Mouse (Mus musculus): Measurements from ENCODE around the gene Gm21962. TPM values are rescaled to one million over a fixed set of nuclear protein-coding genes. Genes with fewer than 3 reads are reported as not detected.
"Not testable (repeated sequence)": the region's sequence is repeated elsewhere in the genome, so short reads cannot be mapped to it uniquely, and the experiment has no call there.

Gm21962 gene
- total RNA-seq (2014; fragmentation: Nextera tagmentation) (not detected in 2 replicates), total RNA-seq (2017) (not detected in 2 replicates)

DNA sequence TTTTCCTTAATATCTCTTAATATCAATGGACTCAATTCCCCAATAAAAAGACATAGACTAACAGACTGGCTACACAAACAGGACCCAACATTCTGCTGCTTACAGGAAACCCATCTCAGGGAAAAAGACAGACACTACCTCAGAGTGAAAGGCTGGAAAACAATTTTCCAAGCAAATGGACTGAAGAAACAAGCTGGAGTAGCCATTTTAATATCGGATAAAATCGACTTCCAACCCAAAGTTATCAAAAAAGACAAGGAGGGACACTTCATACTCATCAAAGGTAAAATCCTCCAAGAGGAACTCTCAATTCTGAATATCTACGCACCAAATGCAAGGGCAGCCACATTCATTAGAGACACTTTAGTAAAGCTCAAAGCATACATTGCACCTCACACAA is at the start of gene Gm21962:
Gene Gm21962, plus strand, starts transcription at position 301 of the 400 bp plus-strand sequence.
- not testable (repeated sequence) for ATAC-seq (replicated peaks; ENCODE audit: low FRiP score, low TSS enrichment, poor library complexity, severe bottlenecking)

DNA sequence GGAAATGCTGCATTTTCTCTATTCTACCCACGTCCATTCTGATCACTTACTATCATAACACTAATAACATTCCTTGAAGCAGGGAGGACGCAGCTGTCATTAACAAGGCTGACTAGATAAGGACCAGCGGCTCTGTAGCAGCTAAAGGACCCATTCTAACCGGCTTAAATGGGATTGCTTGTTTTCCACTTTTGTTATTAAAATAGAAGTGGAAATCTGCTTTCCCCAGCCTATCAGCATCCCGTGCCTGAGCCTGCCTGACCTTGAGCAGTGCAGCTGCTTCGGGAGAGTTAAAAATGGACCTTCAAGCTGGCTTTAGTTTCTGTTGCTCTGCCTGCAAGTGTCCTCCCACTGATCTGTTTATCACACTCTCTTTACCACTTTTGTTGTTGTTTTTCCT is 49.2 kb upstream of the Gm21962 start:
- no peak for ATAC-seq (replicated peaks; ENCODE audit: low FRiP score, low TSS enrichment, poor library complexity, severe bottlenecking)

DNA sequence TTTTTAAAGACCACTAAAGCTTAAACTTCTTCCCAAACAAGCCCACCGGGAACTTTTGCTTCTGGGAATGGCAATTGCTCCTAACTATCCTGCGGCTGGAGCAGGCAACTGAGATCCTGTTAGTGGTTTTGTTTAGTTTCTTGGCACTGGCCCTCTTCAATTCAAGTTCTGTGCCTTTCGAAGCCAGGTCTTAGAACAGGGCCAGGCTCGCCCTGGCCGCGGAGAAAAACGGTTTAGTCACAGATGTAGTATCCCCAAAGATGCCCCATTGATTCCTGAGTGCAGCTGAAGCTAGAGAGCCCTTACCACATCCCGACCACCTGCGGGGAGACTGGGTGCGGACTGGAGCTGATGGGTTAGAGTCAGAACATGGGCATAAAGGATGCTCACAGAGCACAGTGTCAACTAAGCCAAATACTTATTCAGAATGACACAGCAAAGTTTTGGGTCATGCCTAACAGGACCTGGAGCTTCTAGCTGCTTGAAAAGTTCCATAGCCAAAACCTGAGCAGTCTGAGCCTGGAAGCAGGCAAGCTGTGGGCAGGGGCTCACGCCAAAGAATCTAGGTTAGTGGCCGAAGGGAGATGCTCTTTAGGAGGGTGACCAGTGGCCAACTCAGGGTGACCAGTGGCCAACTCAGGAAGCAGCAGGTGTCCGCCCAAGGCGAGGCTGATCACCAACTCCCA is 48.3 kb upstream of the Gm21962 start:
- peak; percentile 42 for ATAC-seq (replicated peaks; ENCODE audit: low FRiP score, low TSS enrichment, poor library complexity, severe bottlenecking)

DNA sequence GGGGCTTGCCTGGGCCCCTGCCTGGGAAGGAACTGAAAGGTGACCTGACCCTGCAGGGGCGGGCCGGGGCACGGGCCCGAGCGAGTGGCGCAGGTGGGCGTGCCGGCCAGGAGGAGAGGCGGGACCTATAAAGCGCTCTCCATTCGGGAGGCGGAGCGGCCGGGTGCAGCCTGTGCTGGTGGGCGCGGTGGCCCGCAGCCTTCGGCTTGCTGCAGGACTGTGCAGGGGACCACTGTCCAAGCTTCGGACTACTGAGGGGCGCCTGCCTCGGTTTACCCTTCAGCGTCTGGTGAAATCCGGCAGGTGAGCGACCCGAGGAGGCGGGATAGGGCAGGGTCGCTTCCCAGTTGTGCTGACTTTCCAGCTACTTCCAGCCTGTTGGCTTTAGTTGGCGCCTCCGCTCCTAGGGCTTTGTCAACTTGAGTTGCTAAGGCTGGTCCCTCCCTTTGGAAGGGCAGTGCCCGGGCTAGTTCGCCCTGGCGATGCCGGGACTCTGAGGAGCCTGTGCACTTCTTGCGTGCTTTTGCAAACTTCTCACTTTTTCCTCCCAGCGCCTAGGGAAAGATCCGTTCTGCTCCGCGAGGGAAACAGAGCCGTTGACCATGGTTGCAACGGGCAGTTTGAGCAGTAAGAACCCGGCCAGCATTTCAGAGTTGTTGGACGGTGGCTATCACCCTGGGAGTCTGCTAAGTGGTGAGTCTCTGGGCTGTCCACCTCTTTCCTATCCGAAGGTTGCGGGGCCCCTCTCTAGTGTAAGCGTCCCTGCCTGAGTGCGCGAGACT is 47.6 kb upstream of the Gm21962 start:
- peak; percentile 83 for ATAC-seq (replicated peaks; ENCODE audit: low FRiP score, low TSS enrichment, poor library complexity, severe bottlenecking)

DNA sequence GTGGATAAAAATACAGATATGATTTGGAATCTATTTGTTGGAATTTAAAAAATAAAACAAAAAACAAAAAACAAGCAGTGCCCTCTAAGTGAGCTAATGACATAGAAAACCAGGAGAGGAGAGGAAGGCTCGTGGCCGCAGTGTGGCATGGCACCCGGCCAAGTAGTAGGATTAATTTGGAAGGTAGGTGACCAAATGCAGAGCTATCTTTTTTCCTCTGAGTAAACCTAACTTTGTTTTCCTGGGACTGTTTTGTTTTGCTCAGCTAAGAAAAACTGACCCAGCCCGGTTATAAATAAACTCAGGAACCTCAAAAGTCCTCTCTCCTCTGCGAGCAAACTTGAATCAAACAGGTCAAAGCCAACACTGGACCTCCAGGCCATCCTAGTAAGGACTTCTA is 46.3 kb upstream of the Gm21962 start:
- no peak for ATAC-seq (replicated peaks; ENCODE audit: low FRiP score, low TSS enrichment, poor library complexity, severe bottlenecking)

DNA sequence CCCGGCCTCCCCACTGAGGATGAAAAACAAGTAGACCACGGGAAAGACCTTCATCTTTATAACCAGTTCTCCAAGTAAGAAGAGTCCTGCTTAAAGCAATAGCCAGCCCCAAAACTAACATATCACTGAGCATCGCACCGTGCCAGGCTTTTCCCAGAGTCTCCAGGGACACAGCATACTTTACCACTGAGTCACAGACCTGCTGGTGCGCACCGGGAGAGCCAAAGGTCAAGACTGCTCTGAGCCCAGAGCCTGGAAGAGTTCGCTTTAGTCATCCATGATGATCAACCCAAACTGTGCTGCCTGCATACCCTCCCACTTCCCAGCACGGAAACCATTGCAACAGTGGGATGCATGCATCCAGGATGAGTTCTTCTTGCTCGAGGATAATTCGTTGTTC is 37.6 kb upstream of the Gm21962 start:
- ATAC-seq (replicated peaks; ENCODE audit: low FRiP score, low TSS enrichment, poor library complexity, severe bottlenecking): no peak

DNA sequence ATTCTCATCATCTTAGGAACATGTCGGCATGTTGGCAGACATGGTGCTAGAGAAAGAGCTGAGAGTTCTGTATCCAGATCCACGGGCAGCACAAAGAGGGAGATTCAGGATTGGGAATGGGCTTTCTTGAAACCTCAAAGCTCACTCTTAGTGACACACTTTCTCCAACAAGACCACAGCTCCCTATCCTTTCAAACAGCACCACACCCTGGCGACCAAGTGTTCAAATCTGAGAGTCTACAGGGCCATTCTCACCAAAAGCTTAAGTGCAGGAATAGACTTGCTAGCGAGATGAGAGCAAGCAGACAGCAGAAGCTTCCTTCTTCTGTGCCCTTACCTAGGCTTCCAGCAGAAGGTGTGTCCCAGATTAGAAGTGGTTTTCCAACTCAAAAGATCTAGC is 34.8 kb upstream of the Gm21962 start:
- ATAC-seq (replicated peaks; ENCODE audit: low FRiP score, low TSS enrichment, poor library complexity, severe bottlenecking): no peak

DNA sequence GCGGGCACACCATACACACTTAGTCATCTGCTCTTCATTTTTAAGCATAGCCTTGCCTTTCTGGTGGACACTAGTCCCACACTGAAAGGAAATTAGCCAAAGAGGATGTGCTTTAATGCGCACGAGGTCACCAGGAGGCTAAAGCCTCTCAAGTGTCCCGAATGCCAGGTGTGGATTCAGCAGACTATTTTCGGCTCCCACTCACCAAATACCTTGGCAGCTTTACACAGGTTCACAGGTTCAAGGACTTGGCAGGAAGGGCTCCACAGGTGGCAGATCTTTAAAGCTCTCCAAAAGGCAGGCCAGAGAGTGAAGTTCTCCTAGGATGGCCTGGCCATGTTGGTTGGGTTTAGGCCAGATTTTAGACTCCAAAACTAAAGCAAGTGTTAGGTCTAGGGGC is 30.1 kb upstream of the Gm21962 start:
- ATAC-seq (replicated peaks; ENCODE audit: low FRiP score, low TSS enrichment, poor library complexity, severe bottlenecking): no peak

DNA sequence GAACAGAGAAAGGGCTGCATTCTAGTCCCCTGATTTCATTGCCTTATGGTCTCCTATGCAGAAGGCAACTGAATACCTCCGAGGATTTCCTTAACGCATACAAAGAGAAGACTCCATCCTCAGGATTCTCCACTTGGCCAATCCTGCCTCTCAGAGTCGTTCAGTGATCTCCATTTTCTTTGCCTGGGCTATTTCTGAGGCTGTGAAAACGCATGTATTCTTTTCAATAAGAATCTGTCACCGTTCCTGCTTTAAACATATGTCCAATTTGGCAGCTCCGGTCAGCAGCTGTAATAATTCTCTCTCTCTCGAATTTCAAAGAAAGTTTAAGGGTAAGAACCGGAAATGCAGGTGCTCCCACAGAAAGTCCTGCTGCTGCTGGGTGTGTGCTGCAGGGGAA is 29.2 kb upstream of the Gm21962 start:
- ATAC-seq (replicated peaks; ENCODE audit: low FRiP score, low TSS enrichment, poor library complexity, severe bottlenecking): no peak

DNA sequence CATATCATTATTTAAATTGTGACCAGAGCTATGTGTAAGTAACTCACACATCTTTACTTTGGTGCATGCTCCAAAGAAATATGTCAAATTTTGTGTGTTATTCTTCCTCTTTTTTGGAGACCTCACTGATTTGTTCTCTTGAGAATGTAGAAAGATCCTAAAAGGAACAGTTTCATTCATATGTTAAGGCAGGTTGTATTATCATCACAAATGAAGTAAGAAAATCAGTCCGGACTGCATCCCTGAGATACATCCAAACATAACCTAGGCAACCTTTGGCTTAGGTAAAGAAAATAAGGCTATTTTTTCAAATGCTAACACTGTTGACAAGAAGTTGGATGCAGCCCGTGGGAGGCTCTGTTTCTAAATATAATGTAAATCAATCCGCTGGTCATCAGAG is 28.8 kb upstream of the Gm21962 start:
- no peak for ATAC-seq (replicated peaks; ENCODE audit: low FRiP score, low TSS enrichment, poor library complexity, severe bottlenecking)

DNA sequence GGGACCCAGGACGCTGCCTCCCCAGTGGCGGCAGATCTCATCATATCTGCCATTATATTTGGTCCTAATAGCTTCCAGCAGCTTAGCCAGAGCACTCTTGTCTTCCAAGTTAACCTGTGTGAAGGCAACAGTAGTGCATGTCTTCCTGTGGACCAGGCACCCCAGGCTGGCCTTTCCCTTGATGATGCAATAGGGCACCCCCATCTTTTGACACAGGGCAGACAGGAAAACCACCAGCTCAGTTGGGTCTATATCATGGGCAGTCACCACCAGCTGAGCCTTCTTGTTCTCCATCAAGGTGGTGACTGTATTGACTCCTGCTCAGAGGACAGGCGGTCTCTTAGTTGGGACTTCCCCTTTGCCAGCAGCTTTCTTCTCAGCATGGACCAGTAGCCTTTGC is 27.2 kb upstream of the Gm21962 start:
- no peak for ATAC-seq (replicated peaks; ENCODE audit: low FRiP score, low TSS enrichment, poor library complexity, severe bottlenecking)

DNA sequence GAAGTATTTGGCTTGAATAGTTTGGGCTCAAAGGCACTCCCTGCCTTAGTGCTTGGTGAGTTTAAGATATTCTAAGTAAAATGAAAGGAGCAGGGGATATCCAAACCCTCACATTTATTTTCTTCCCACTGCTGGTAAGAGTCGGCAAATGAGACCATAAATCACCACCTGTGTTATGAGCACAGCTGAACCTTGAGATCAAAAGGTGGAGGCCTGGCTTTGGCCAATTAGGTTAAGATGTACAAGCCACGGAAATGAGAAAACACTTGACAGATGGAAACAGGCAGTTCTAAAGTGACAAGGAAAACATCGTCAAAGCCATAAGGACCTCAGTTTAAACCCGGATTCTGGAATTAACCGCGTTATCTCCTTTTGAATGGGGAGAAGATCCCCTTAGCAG is 26.4 kb upstream of the Gm21962 start:
- no peak for ATAC-seq (replicated peaks; ENCODE audit: low FRiP score, low TSS enrichment, poor library complexity, severe bottlenecking)

DNA sequence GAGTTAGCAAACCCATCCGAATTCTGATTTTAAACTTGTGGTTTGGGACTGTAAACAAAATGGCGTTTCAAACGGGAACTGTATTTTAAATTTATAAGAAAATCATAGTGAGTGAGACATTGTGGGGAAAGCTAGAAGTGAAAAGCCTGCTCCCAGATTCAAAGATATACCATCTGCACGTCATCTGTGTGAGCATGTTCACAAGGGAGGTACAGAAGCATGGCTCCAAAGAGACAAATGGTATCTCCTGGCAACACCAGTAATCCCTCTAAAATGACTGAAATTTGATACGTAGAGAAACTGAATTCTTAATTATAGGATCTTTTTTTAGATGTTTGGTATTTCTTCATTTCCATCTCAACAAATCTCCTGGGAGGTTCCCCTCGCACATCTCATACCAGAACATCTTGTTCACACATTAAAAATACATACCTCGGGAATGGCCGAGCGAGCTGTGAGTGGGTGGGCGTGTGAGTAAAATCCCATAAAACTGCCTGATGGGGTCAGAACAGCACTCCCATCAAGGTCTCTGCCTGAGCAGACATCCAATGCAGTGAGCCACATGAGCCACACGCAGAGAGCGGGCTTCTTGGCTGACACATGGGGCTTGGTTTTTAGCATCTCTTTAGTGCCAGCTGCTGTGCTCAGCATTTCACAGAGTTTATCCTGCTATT is 23.8 kb upstream of the Gm21962 start:
- ATAC-seq (replicated peaks; ENCODE audit: low FRiP score, low TSS enrichment, poor library complexity, severe bottlenecking): no peak

DNA sequence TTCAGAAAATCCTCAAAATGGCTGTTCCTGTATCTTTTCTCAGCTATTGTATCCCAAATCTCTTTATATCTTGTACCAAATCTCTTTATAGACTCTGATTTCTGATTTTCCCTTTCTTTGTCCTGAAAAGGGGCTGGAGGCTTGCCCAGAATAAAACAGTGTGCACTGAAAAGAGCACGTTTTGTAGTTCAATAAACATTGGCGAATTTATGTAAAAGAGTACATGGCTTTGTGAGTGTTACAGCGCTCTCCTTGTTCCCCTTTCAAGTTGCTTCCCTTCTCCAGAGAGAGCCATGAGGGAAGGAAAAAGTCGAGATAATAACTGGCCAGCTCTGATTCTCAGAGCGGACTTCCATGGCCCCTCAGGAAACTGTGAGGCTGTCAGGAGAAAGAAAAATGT is 22.2 kb upstream of the Gm21962 start:
- ATAC-seq (replicated peaks; ENCODE audit: low FRiP score, low TSS enrichment, poor library complexity, severe bottlenecking): no peak

DNA sequence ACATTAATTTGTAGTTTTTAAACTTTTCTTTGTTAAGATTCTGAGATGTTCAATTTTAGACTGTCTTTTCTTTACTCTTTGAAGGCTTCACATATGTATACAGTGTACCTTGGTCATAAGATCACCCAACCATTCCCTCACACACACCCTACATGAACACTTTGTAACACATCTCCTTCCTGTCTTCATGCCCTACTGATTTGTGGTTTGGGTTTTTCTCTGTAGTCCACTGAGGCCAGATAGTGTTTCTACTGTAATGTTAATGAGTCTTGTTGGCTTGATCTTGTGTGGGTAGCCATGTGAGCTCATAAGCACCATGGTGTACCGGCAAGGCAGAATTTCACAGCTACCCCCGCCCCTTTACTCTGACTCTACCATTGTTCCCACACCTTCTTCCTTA is 18.5 kb upstream of the Gm21962 start:
- ATAC-seq (replicated peaks; ENCODE audit: low FRiP score, low TSS enrichment, poor library complexity, severe bottlenecking): no peak

DNA sequence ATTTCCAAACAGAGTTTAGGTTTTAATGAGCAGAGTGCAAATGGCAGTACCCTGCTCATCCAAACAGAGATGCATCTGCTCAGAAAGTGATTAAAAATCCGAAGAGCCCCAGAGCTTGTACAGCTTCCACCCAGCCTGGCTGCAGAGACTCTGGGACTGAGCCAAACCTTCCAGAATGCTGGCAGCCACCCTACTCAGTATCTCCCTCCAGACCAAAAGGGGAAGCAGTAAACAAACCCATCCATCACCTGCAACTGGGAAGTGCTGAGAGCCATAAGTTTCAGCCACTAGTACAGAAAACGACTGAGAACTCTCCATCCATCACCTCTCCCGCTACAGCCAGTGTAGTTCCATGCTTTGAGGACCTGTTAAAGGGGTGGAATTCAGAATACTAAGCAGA is 9.6 kb downstream of the Gm21962 start:
- no peak for ATAC-seq (replicated peaks; ENCODE audit: low FRiP score, low TSS enrichment, poor library complexity, severe bottlenecking)

DNA sequence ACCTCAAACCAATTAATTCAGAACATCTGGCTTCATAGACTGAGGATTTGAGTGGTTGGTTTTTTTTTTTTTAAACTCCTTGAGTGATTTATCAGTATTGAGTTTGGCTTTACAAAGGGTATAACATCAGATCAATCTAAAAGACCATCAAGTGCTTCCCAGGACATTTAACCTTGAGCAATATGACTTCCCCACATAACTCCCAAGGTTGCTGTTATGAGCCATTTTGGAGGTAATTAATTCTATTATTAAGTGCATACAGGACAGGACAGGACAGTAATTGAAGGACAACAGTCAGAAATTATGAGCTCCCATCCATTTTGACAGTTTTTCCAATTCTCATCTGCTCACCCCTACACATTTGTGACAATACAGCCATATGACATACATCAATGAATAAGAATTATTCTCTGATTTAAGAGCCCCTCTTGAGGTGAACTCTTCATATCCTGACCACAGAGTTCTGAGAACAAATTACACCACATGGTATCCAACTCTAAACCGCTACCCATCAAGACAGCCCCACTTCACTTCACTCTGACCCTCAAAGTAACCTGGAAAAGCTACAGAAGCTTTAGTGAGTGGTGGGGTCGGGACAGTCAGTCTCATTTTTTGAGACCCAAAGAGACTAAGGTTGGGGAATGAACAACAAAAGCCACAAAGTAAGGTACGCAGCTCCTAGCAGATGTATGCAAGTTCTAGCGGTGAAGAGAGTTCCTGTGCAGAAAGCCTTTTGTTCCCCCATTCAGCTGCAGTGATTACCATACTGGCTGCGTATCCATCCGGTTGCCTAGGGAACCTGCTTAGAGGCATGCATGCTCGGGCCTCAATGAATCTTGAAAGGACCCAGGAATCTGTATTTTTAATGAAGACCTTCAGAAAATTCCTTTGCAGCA is 11.8 kb downstream of the Gm21962 start:
- no peak for ATAC-seq (replicated peaks; ENCODE audit: low FRiP score, low TSS enrichment, poor library complexity, severe bottlenecking)

DNA sequence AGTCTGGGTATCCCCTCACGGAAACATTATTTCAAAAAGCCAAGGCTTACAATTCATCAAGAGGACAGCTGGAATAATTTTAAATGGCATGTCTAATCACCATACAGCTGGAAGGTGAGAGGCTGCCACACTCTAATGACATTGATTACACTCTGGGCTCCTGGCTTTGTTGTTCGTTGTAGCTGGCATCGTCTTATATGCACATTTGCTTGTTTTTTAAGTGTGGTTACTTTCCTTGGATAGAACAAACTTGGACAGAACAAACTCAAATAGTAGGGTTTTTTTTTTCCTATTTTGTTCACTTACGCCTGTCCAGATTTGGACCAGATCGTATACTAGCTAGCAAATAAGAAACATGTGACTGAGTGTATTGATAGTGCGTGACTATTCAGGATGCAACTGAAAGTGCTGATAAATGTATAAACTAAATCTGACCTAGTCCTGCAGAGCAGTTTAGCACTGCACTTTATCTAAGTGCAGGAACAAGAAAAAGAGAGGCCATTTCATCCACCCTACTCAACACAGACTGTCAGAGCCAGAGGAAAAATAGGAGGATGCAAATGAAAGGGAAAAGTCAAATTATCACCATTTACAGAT is 12.6 kb downstream of the Gm21962 start:
- ATAC-seq (replicated peaks; ENCODE audit: low FRiP score, low TSS enrichment, poor library complexity, severe bottlenecking): no peak

DNA sequence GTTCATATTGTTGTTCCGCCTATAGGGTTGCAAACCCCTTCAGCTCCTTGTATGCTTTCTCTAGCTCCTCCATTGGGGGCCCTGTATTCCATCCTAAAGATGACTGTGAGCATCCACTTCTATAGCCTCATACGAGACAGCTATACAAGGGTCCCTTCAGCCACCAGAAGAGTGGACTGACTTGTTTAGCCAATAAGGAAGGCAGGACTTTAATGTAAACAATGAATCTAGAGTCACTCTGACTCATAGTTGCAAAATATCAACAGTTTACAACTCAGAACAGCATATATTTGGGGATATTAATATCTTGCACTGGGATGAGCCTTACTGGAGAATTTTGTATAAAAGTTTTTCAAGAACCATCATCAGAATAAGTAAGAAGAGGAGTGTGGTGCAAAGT is 15.6 kb downstream of the Gm21962 start:
- ATAC-seq (replicated peaks; ENCODE audit: low FRiP score, low TSS enrichment, poor library complexity, severe bottlenecking): no peak
